Mouse (Mus musculus) cerebellum, adult 2 months (tissue): ENCODE data around the gene Pdxp. TPM values are rescaled to one million over a fixed set of nuclear protein-coding genes. Genes with fewer than 3 reads are reported as not detected.

Experiments used
- DNase-seq, 2 experiments: peaks; one replicate each; pipeline ENCODE4 v3.0.0; 2021
- H3K27ac ChIP-seq: fragments of 200-500 bp; 2 replicates; pipeline ENCODE4 v1.5.1; 2012; ENCODE audit warnings: low read length, control low read depth, inconsistent platforms; ENCODE audit not compliant: insufficient read depth
- H3K27me3 ChIP-seq: fragments of 200-500 bp; 2 replicates; pipeline ENCODE4 v1.6.1; 2012; ENCODE audit warnings: inconsistent platforms, mild to moderate bottlenecking, low read length, moderate library complexity; ENCODE audit not compliant: control insufficient read depth, insufficient read depth
- H3K4me1 ChIP-seq: fragments of 200-500 bp; 2 replicates; pipeline ENCODE4 v1.6.1; 2011; ENCODE audit warnings: low read length; ENCODE audit not compliant: control insufficient read depth, insufficient read depth
- H3K4me3 ChIP-seq: fragments of 200-500 bp; replicated peaks from 2 replicates; pipeline ENCODE3; 2011; ENCODE audit warnings: mild to moderate bottlenecking, low read depth, low read length, control low read depth; ENCODE audit not compliant: insufficient read depth
- CTCF ChIP-seq: fragments of 200-500 bp; IDR thresholded peaks from 2 replicates; pipeline ENCODE4 v1.5.1; 2011; ENCODE audit warnings: low read depth, mild to moderate bottlenecking, control low read depth, low read length, moderate library complexity, borderline replicate concordance; ENCODE audit not compliant: insufficient read depth
- POLR2A ChIP-seq: fragments of 200-500 bp; IDR thresholded peaks from 2 replicates; pipeline ENCODE4 v1.6.1; 2011; ENCODE audit warnings: low read length, control low read depth, borderline replicate concordance; ENCODE audit not compliant: insufficient read depth
- WGBS: fragments of 180-500 bp; shearing (Covaris S2); methylation state at CpG from one replicate; pipeline ENCODE4 v1.1.7; 2018; 5-methylcytosine and 5-hydroxymethylcytosine counted together
- polyA plus RNA-seq: library from polyadenylated mRNA; depleted of rRNA; stranded (reverse); fragments of >200 nt; gene quantifications from 2 replicates; pipeline ENCODE4 v1.2.3, GENCODE M21; 2012

The Pdxp gene
- polyA plus RNA-seq, 1 experiment: 204 TPM

GRCm38 (mm10) chr15:78926021-78926919 is 12.6 kb downstream of the Pdxp start, which contains the start of gene Lgals1:
TSS of gene Lgals1 (plus strand) at chr15:78926725.
- H3K4me3 ChIP-seq: peak within 1 kb of the TSS; percentile 44
- H3K27me3 ChIP-seq: no peaks in the 10 kb centered on the region
- TF ChIP-seq POLR2A: no peak
- no peak for TF ChIP-seq CTCF
- peak within 1 kb of the TSS; percentile 58 for H3K27ac ChIP-seq
- peak; percentile 80 to 85 for DNase-seq
- peaks cover 25% of the 10 kb centered on the region for H3K4me1 ChIP-seq
- WGBS: 16% methylated on average over 20 of the region's 20 CpGs

GRCm38 (mm10) chr15:78927021-78927787 is 13.5 kb downstream of the Pdxp start:
- TF ChIP-seq CTCF: no peak
- TF ChIP-seq POLR2A: no peak
- Histone ChIP-seq H3K27me3 (no peaks in the 10 kb centered on the region), H3K27ac (no peak overlapping the region), H3K4me1 (peaks cover 25% of the 10 kb centered on the region), H3K4me3 (peak overlapping the region; percentile 44)
- DNase-seq: peak; percentile 44 to 45
- WGBS: 42% methylated on average over 15 of the region's 15 CpGs

GRCm38 (mm10) chr15:78927788-78928457 is 14.2 kb downstream of the Pdxp start:
- no peak for DNase-seq
- Histone ChIP-seq H3K4me1 (peaks cover 25% of the 10 kb centered on the region), H3K27me3 (no peaks in the 10 kb centered on the region), H3K4me3 (no peak overlapping the region), H3K27ac (no peak overlapping the region)
- WGBS: 3% methylated on average over 26 of the region's 35 CpGs
- TF ChIP-seq POLR2A: no peak
- no peak for TF ChIP-seq CTCF

DNA sequence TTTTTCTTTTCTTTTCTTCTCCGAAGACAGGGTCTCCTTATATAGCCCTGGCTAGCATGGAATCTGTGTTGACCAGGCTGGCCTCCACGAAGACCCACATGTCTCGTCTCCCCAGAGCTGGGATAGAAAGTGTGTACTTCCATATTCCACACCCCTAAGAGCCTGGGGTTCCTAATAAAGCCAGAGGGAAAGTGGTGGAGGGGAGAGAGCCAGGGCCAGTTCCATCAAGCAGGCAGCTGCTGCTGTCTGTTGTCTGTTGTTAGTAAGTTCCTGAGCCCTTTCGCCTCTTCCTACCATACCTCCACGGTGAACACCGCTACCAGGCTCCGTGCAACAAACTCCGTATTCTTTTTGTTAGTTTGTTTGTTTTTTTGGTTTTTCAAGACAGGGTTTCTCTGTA is 14.8 kb downstream of the Pdxp start:
- Histone ChIP-seq H3K27ac (no peak overlapping the region), H3K4me1 (peaks cover 25% of the 10 kb centered on the region), H3K27me3 (no peaks in the 10 kb centered on the region), H3K4me3 (no peak overlapping the region)
- TF ChIP-seq CTCF (no peak), POLR2A (no peak)
- WGBS: 72% methylated on average over 8 of the region's 8 CpGs
- no peak for DNase-seq

DNA sequence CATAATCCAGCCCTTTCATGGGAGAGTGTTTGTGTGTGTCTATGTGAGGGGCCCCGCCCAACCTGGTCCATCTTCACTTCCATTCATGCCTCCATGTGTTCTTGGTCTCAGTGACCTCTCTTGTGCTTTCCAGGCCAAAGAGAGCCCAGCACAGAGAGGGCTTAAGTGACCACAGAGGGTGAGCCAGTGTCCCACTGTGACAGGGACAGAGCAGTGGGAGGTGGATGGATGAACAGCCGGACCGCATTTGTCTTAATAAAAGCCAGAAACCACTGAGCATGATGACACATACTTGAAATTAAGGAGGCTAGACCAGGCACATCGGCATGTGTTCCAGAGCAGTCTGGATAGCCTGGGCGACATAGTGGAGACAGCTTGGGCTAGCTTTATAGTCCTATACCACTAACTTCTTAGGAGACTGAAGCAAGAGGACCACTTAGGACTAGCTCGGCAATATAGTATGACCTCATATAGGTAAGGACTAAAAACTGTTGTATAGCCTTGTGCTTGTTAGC is 16.5 kb downstream of the Pdxp start:
- H3K4me3 ChIP-seq: no peak overlapping the region
- no peak for TF ChIP-seq CTCF
- peaks cover 23% of the 10 kb centered on the region for H3K4me1 ChIP-seq
- WGBS: 81% methylated on average over 6 of the region's 6 CpGs
- H3K27me3 ChIP-seq: no peaks in the 10 kb centered on the region
- no peak overlapping the region for H3K27ac ChIP-seq
- no peak for DNase-seq

DNA sequence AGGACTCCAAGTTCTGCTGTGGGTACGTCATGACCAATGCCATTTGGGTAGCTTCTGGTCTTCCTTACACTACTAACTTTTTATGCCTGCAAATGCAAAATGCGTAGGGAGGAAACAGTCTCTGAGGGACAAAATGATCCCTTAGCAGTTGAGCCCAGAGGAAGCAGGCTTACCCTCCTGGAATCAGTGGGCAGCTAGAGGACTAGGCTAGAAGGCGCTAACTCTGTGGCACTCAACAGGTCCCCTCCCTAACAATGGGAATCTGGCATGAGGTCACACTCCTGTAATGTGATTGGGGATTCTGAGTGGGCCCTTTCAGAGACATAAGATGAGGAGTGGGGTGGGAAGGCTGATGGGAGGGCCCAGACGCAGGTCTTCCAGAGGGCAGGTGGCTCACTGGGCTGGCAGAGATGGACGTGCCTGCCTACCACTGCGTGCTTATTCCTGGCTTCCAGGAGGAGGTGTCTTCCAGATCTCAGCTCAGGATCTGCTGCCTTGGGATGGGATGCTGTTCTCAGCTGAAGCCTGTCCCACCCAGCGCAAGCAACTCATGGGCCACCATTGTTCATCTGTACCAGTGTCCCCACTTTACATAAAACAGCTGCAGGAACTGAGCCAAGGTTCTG is 17.2 kb downstream of the Pdxp start:
- DNase-seq: no peak
- Histone ChIP-seq H3K27ac (no peak overlapping the region), H3K4me1 (peaks cover 16% of the 10 kb centered on the region), H3K27me3 (no peaks in the 10 kb centered on the region), H3K4me3 (no peak overlapping the region)
- no peak for TF ChIP-seq POLR2A
- TF ChIP-seq CTCF: no peak
- WGBS: 85% methylated on average over 7 of the region's 7 CpGs

- 14% methylated on average over 3 of the region's 3 CpGs for WGBS
- DNase-seq: no peak
- H3K4me1 ChIP-seq: peaks cover 12% of the 10 kb centered on the region
- TF ChIP-seq CTCF: peak; percentile 63
- TF ChIP-seq POLR2A: no peak
- no peak overlapping the region for H3K27ac ChIP-seq
- H3K4me3 ChIP-seq: no peak overlapping the region
- no peaks in the 10 kb centered on the region for H3K27me3 ChIP-seq
These were observed 17.9 kb downstream of the Pdxp start for GRCm38 (mm10) chr15:78931577-78931976.
